Mouse (Mus musculus) midbrain, embryonic 16.5 days (tissue): ENCODE measurements around the gene Parp14. TPM values are rescaled to one million over a fixed set of nuclear protein-coding genes. Genes with fewer than 3 reads are reported as not detected.
"Not testable (repeated sequence)": the region's sequence is repeated elsewhere in the genome, so short reads cannot be mapped to it uniquely, and the experiment has no call there.

Experiments
- ATAC-seq: fragments of 200-750 bp; cut with Nextera tagmentation; 2 replicates; pipeline ENCODE4 v1.8.0; 2017; ENCODE audit warnings: moderate TSS enrichment
- H3K27ac ChIP-seq: fragments of 300-500 bp; sonication (generic); 2 replicates; pipeline ENCODE4 v1.5.1; 2014; ENCODE audit warnings: mild to moderate bottlenecking, low read length, mixed read lengths
- H3K27me3 ChIP-seq: fragments of 300-500 bp; sonication (generic); 2 replicates; pipeline ENCODE4 v1.6.1; 2014; ENCODE audit warnings: low read depth, low read length, mixed read lengths; ENCODE audit not compliant: control insufficient read depth, insufficient read depth
- H3K36me3 ChIP-seq: fragments of 300-500 bp; sonication (generic); 2 replicates; pipeline ENCODE4 v1.6.1; 2014; ENCODE audit warnings: mild to moderate bottlenecking, low read length, moderate library complexity, mixed read lengths; ENCODE audit not compliant: control insufficient read depth, insufficient read depth
- H3K4me1 ChIP-seq: fragments of 300-500 bp; sonication (generic); 2 replicates; pipeline ENCODE4 v1.6.1; 2014; ENCODE audit warnings: mild to moderate bottlenecking, low read length, mixed read lengths; ENCODE audit not compliant: control insufficient read depth, insufficient read depth
- H3K4me2 ChIP-seq: fragments of 300-500 bp; sonication (generic); 2 replicates; pipeline ENCODE4 v1.6.1; 2014; ENCODE audit warnings: mild to moderate bottlenecking, low read length, mixed read lengths
- H3K4me3 ChIP-seq: fragments of 300-500 bp; sonication (generic); 2 replicates; pipeline ENCODE4 v1.5.1; 2014; ENCODE audit warnings: low read depth, mild to moderate bottlenecking, low read length, moderate library complexity, mixed read lengths
- H3K9ac ChIP-seq: fragments of 300-500 bp; sonication (generic); 2 replicates; pipeline ENCODE4 v1.6.1; 2014; ENCODE audit warnings: low read depth, low read length, mixed read lengths
- H3K9me3 ChIP-seq: fragments of 300-500 bp; sonication (generic); replicated peaks from 2 replicates; pipeline ENCODE4 v1.6.1; 2014; ENCODE audit warnings: mild to moderate bottlenecking, low read length, mixed read lengths; ENCODE audit not compliant: control insufficient read depth, poor library complexity, severe bottlenecking
- WGBS: fragments of 180-500 bp; shearing (Covaris S2); extraction: QIAGEN DNeasy Blood & Tissue Kit; methylation state at CpG from one replicate; pipeline ENCODE4 v1.1.7; 2014; 5-methylcytosine and 5-hydroxymethylcytosine counted together
- polyA plus RNA-seq: library from polyadenylated mRNA; unstranded; fragments of >200 nt; fragmentation: Nextera tagmentation; extraction: Ambion mirVana; gene quantifications from 2 replicates; pipeline ENCODE4 v1.2.1, GENCODE M21; 2015

The Parp14 gene
- polyA plus RNA-seq, 1 experiment from 2014 or later: 0.15 TPM

GRCm38 (mm10) chr16:35905355-35905754 is 34.0 kb upstream of the Parp14 start:
- Histone ChIP-seq H3K9ac (no peak overlapping the region), H3K4me1 (no peaks in the 10 kb centered on the region), H3K27me3 (no peaks in the 10 kb centered on the region), H3K36me3 (no peaks in the 10 kb centered on the region), H3K4me3 (no peak overlapping the region), H3K4me2 (no peak overlapping the region), H3K9me3 (no peaks in the 10 kb centered on the region), H3K27ac (no peak overlapping the region)
- WGBS: 93% methylated on average over 3 of the region's 3 CpGs
- no peak for ATAC-seq

DNA sequence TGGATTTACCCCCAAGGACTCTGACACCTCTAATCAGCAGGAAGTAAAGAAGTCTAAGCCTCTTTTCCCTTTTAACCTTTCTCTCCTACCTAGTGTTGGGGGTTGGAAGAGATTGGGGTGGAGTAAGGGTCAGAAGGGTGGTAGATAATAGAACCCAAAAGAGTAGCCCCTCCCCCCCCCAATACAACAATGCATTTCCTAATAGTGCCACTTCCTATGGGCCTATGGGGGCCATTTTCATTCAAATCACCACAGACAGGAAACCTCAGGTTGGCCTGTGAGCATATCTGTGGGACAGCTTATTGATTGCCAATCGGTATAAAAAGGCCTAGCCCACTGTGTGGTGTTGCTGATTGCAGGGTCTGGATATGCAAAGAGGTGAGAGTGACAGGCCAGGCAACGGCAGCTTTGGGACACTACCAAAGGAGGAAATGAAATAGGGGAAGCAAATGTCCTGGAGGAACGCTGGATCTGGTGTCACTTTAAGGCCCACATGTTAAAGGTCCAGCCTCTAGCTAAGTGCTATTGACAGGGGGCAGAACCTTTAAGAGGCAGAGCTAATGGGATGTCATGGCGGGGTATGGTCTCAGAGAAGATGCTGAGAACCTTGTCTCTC is 32.9 kb upstream of the Parp14 start:
- Histone ChIP-seq H3K4me2 (no peak overlapping the region), H3K27me3 (no peaks in the 10 kb centered on the region), H3K4me1 (no peaks in the 10 kb centered on the region), H3K9me3 (no peaks in the 10 kb centered on the region), H3K4me3 (no peak overlapping the region), H3K9ac (no peak overlapping the region), H3K27ac (no peak overlapping the region), H3K36me3 (no peaks in the 10 kb centered on the region)
- no peak for ATAC-seq
- 84% methylated on average over 4 of the region's 4 CpGs for WGBS

DNA sequence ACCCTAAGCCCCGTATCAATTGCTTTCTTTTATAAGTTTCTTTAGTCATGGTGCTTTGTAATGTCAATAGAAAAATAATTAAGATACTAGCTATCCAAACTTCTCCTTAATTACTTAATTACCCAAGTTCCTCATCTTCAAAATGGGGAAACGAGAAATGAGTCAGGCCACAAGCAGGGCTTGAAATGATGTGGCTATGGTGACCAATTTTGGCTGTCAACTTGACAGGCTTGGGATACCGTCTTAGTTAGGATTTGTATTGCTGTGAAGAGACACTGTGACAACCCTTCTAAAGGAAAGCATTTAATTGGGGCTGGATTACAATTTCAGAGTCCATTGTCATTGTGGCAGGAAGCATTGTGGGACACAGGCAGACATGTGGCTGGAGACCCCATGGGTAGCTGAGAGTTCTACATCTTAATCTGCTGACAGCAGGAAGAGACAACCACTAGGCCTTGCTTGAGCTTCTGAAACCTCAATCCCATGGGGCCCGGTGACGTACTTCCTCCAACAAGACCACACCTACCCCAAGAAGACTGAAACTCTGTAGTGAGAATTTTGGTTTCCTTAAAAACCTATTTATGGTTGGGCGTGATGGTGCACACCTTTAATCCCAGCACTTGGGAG is 31.8 kb upstream of the Parp14 start:
- H3K4me2 ChIP-seq: no peak overlapping the region
- H3K27me3 ChIP-seq: no peaks in the 10 kb centered on the region
- no peaks in the 10 kb centered on the region for H3K36me3 ChIP-seq
- H3K4me1 ChIP-seq: no peaks in the 10 kb centered on the region
- WGBS: 81% methylated on average over 6 of the region's 6 CpGs
- ATAC-seq: no peak
- no peak overlapping the region for H3K4me3 ChIP-seq
- no peak overlapping the region for H3K27ac ChIP-seq
- no peak overlapping the region for H3K9ac ChIP-seq
- H3K9me3 ChIP-seq: no peaks in the 10 kb centered on the region

- no peak for ATAC-seq
- WGBS: 91% methylated on average over 3 of the region's 3 CpGs
- no peaks in the 10 kb centered on the region for H3K9me3 ChIP-seq
- no peaks in the 10 kb centered on the region for H3K36me3 ChIP-seq
- H3K4me2 ChIP-seq: no peak overlapping the region
- no peak overlapping the region for H3K4me3 ChIP-seq
- no peak overlapping the region for H3K9ac ChIP-seq
- H3K27me3 ChIP-seq: no peaks in the 10 kb centered on the region
- no peaks in the 10 kb centered on the region for H3K4me1 ChIP-seq
- no peak overlapping the region for H3K27ac ChIP-seq
Measured at GRCm38 (mm10) chr16:35900541-35900940, 29.2 kb upstream of the Parp14 start.

DNA sequence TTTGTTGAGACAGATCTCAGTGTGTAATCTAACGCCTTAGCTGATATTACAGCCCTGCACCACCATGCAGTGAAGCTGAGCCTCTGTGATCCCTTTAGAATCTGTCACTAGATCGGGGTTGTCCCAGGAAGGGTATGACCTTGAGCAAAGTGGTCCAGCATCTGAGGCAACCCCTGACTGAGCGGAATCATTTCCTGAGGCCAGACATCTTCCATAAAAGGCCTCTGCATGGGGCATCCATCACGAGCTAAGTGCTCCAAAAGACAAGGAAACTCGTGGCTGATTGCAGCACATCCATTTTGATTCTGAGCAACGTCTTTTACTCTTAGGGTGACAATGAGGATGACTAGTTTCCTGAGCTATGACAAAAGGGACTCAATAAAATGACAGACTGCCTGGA is 23.7 kb upstream of the Parp14 start:
- H3K27ac ChIP-seq: no peak overlapping the region
- no peaks in the 10 kb centered on the region for H3K36me3 ChIP-seq
- 45% methylated on average over 6 of the region's 6 CpGs for WGBS
- H3K27me3 ChIP-seq: no peaks in the 10 kb centered on the region
- ATAC-seq: no peak
- H3K4me2 ChIP-seq: no peak overlapping the region
- H3K4me1 ChIP-seq: no peaks in the 10 kb centered on the region
- no peaks in the 10 kb centered on the region for H3K9me3 ChIP-seq
- no peak overlapping the region for H3K4me3 ChIP-seq
- no peak overlapping the region for H3K9ac ChIP-seq

DNA sequence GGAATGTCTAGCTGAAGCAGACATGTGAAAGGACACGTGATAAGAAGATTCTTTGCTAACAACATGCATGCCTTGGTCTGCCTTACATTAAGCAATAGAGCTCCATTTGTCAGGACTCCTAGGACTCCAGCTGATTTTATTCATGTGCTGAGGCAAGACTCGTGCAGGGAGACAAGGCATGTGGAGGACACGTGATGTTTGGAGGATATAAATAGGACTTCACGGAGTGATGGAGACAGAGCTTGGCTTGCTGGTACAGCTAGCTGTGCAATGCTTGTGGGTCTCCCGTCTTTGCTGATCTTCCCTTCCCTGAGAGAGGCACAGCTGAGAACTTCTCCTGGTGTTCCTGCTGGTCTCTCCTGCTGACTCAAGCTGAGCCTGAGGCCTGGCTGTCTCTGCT is 20.3 kb upstream of the Parp14 start:
- not testable (repeated sequence) for H3K4me1 ChIP-seq, H3K9ac ChIP-seq, H3K27me3 ChIP-seq, H3K4me3 ChIP-seq, H3K9me3 ChIP-seq, H3K36me3 ChIP-seq, H3K27ac ChIP-seq, ATAC-seq, H3K4me2 ChIP-seq
- WGBS: 84% methylated on average over 5 of the region's 5 CpGs

DNA sequence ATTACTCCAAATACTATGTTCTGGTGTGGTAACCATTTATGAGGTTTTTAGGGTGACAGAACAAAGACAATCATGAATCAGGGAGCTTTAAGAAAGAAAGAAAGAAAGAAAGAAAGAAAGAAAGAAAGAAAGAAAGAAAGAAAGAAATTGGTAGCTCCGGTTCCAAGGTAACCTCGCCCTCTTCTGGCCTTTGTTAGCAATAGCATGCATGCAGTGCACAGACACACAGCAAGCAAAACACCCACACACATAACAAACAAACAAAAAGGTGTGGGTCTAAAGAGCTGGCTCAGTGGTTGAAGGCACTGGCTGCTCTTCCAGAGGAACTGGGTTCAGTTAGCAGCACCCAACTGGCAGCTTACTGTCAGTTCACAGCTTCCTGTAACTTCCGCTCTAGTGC is 19.3 kb upstream of the Parp14 start:
- Histone ChIP-seq H3K4me2 (no peak overlapping the region), H3K4me1 (no peaks in the 10 kb centered on the region), H3K27me3 (no peaks in the 10 kb centered on the region), H3K36me3 (no peaks in the 10 kb centered on the region), H3K9ac (no peak overlapping the region), H3K27ac (no peak overlapping the region), H3K4me3 (no peak overlapping the region), H3K9me3 (no peaks in the 10 kb centered on the region)
- ATAC-seq: no peak
- WGBS: 66% methylated on average over 3 of the region's 3 CpGs

GRCm38 (mm10) chr16:35888910-35889309 is 17.6 kb upstream of the Parp14 start:
- Histone ChIP-seq H3K27ac (no peak overlapping the region), H3K27me3 (no peaks in the 10 kb centered on the region), H3K9ac (no peak overlapping the region), H3K4me3 (no peak overlapping the region), H3K36me3 (no peaks in the 10 kb centered on the region), H3K4me1 (no peaks in the 10 kb centered on the region), H3K4me2 (no peak overlapping the region), H3K9me3 (no peaks in the 10 kb centered on the region)
- ATAC-seq: no peak
- WGBS: 92% methylated on average over 5 of the region's 5 CpGs

DNA sequence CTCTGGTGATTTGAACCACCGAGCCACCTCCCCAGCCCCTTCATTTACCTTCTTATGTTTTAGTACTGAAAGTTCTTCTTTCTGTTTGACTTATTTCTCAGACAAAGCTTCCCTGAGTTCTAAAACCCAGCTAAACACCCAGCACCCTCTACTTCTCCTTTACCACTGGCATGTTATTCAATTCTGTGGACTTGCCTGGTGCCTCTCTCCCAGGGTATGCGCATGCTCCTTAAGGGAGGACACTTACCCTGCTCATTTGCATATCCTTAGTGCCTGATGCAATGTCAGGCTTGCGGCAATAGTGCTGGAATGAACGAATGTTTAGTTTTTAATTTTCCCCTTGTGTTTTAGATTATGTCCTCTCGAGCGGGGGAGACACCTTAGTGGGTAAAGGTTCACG is 16.8 kb upstream of the Parp14 start:
- Histone ChIP-seq H3K4me3 (no peak overlapping the region), H3K36me3 (no peaks in the 10 kb centered on the region), H3K27me3 (no peaks in the 10 kb centered on the region), H3K4me1 (no peaks in the 10 kb centered on the region), H3K4me2 (no peak overlapping the region), H3K9ac (no peak overlapping the region), H3K27ac (no peak overlapping the region), H3K9me3 (no peaks in the 10 kb centered on the region)
- ATAC-seq: no peak
- 90% methylated on average over 7 of the region's 7 CpGs for WGBS
